ENCODE assay signal across 23 mouse cellular contexts in genomic region chr8:91511943-91512342, GRCm38 (mm10).
DNase-seq lines count a peak whose midpoint lies in the region; ATAC-seq and TF ChIP-seq lines count a peak whose summit lies in the region.
"Had no signal": no experiment of that assay in that cellular context is flagged by ENCODE, and none has a peak within 500 bp of the region (broad histone marks: within the 10 kb centered on the region; RNA-seq: fewer than 3 reads in every experiment).

No protein-coding gene starts in this region.

- DNase-seq in 416B (ENCODE audit: low read depth) = peak; percentile 29
- DNase-seq in MEL (ENCODE audit: low read depth, low spot score) = peak; percentile 49
- no peak for DNase-seq in right cerebral cortex, adult 18-20 months
- DNase-seq in gastrocnemius, postnatal 14 days = no peak
- DNase-seq in adrenal gland, adult 8-10 months = no peak
- DNase-seq: adrenal gland, adult 2 months; adrenal gland, postnatal 10 days; adrenal gland, postnatal 14 days; adrenal gland, postnatal 25 days; adrenal gland, postnatal 36 days; B cell, adult 2 months; cerebellum, adult 11 months; cerebellum, adult 11-12 months; cerebellum, adult 18-20 months; cerebellum, adult 8-10 months had no signal

- no peak for TF ChIP-seq POLR2A in MEL (IDR thresholded peaks at IDR 0.05; ENCODE audit: control insufficient read depth in 1 of 2, insufficient read depth in 1 of 2, low read depth in 1 of 2, low read length in 2 of 2, poor library complexity in 1 of 2)

- ATAC-seq in common myeloid progenitor, adult 5-6 weeks (replicated peaks; ENCODE audit: low read depth, poor library complexity, severe bottlenecking) = peak; percentile 35
- 0 out of 2 replicates have a peak, but pooled peaks have one; percentile 10 for ATAC-seq in megakaryocyte progenitor cell, adult 5-6 weeks (replicated peaks; ENCODE audit: poor library complexity)
- ATAC-seq in inflammation-experienced regulatory T-cells, adult 6 months = no peak
- ATAC-seq: activated CD4-positive, CD25-positive, alpha-beta regulatory T cell, adult 4 months; CD4-positive, CD25-positive, alpha-beta regulatory T cell, adult 4 months; Patski had no signal

- no peak for TF ChIP-seq RAD21 in MEL (IDR thresholded peaks at IDR 0.05; ENCODE audit: low read depth, low read length)

- H3K9me3 ChIP-seq in MEL (replicated peaks; ENCODE audit: insufficient read depth, low read length) = no peaks in the 10 kb centered on the region
- H3K9me3 ChIP-seq: G1E had no signal

- intact Hi-C loops in gastrocnemius, postnatal 14 days (cut with DNase I; ENCODE audit: low total_unique reads) = no loop called here

- H3K4me3 ChIP-seq in MEL (ENCODE audit: control insufficient read depth in 1 of 2, insufficient read depth in 1 of 2, low read depth in 2 of 2, low read length in 2 of 2) = no peak overlapping the region

- peaks cover 24% of the 10 kb centered on the region in 2 experiments for H3K4me1 ChIP-seq in MEL (ENCODE audit: control insufficient read depth in 1 of 2, insufficient read depth in 2 of 2, low read length in 2 of 2)

- no peak overlapping the region for H3K9ac ChIP-seq in MEL (ENCODE audit: control insufficient read depth, low read depth, low read length, poor library complexity, severe bottlenecking)

- no peaks in the 10 kb centered on the region for H3K27me3 ChIP-seq in MEL (ENCODE audit: control insufficient read depth in 1 of 2, insufficient read depth in 2 of 2, low read length in 2 of 2)
- H3K27me3 ChIP-seq: CH12.LX, Patski had no signal

- no peak for TF ChIP-seq CTCF in MEL (IDR thresholded peaks at IDR 0.05 in 2 of 3, conservative IDR thresholded peaks at IDR 0.05 in 1 of 3; ENCODE audit: control insufficient read depth in 1 of 3, insufficient read depth in 1 of 3, low read depth in 2 of 3, low read length in 3 of 3, poor library complexity in 1 of 3, severe bottlenecking in 1 of 3)

- H3K27ac ChIP-seq in MEL (ENCODE audit: control insufficient read depth, low read depth, low read length) = peak overlapping the region; percentile 65

- peaks cover 0 to 21% of the 10 kb centered on the region in 2 experiments for H3K36me3 ChIP-seq in MEL (ENCODE audit: control insufficient read depth in 1 of 2, insufficient read depth in 2 of 2, low read length in 2 of 2)

- peak; percentile 81 to 89 for TF ChIP-seq EP300 in MEL (IDR thresholded peaks at IDR 0.05; ENCODE audit: low read depth in 1 of 2, low read length in 2 of 2)

- H3K79me2 ChIP-seq in MEL (ENCODE audit: control insufficient read depth, insufficient read depth, low read length, poor library complexity) = no peaks in the 10 kb centered on the region

TF ChIP-seq in MEL, 35 proteins besides CTCF, POLR2A, EP300 and RAD21:
- TF ChIP-seq ETS1 (IDR thresholded peaks at IDR 0.05; ENCODE audit: low read depth, low read length) (peak; percentile 66), UBTF (IDR thresholded peaks at IDR 0.05; ENCODE audit: borderline replicate concordance, insufficient read depth, low read depth, low read length) (no peak), MEF2A (IDR thresholded peaks at IDR 0.05; ENCODE audit: extremely low read depth, insufficient replicate concordance, low read depth, low read length, poor library complexity, severe bottlenecking) (no peak), E2F4 (IDR thresholded peaks at IDR 0.05; ENCODE audit: borderline replicate concordance, low read depth, low read length) (no peak), ELF1 (IDR thresholded peaks at IDR 0.05; ENCODE audit: low read depth, low read length) (no peak), USF1 (IDR thresholded peaks at IDR 0.05; ENCODE audit: low read depth, low read length) (no peak), POLR2AphosphoS5 (IDR thresholded peaks at IDR 0.05; ENCODE audit: borderline replicate concordance, low read depth, low read length) (no peak), CHD1 (IDR thresholded peaks at IDR 0.05; ENCODE audit: low read depth, low read length) (no peak), MYC (IDR thresholded peaks at IDR 0.05; ENCODE audit: low read depth, low read length) (no peak), SIN3A (IDR thresholded peaks at IDR 0.05; ENCODE audit: low read length) (peak; percentile 63), USF2 (IDR thresholded peaks at IDR 0.05; ENCODE audit: borderline replicate concordance in 1 of 2, insufficient read depth in 1 of 2, low read depth in 1 of 2, low read length in 2 of 2) (no peak), ZMIZ1 (IDR thresholded peaks at IDR 0.05; ENCODE audit: low read depth, low read length) (no peak), ZNF384 (IDR thresholded peaks at IDR 0.05; ENCODE audit: low read depth, low read length) (no peak), GATA1 (IDR thresholded peaks at IDR 0.05; ENCODE audit: low read depth, low read length) (peak; percentile 60), BHLHE40 (IDR thresholded peaks at IDR 0.05; ENCODE audit: borderline replicate concordance, low read depth, low read length) (no peak), MAX (IDR thresholded peaks at IDR 0.05; ENCODE audit: low read length) (0 out of 2 replicates have a peak, but pooled peaks have one; percentile 24), GABPA (IDR thresholded peaks at IDR 0.05; ENCODE audit: low read depth, low read length) (no peak), KAT2A (conservative IDR thresholded peaks at IDR 0.05; ENCODE audit: low read depth, low read length) (no peak), JUND (IDR thresholded peaks at IDR 0.05; ENCODE audit: low read depth, low read length) (no peak), MXI1 (IDR thresholded peaks at IDR 0.05; ENCODE audit: low read depth, low read length) (no peak), HCFC1 (IDR thresholded peaks at IDR 0.05; ENCODE audit: low read depth, low read length) (no peak), TBP (IDR thresholded peaks at IDR 0.05; ENCODE audit: low read depth, low read length) (no peak), ZKSCAN1 (IDR thresholded peaks at IDR 0.05; ENCODE audit: low read depth, low read length) (no peak), MAZ (IDR thresholded peaks at IDR 0.05; ENCODE audit: low read depth, low read length) (no peak), POLR2AphosphoS2 (IDR thresholded peaks at IDR 0.05; ENCODE audit: low read length) (no peak), SMC3 (IDR thresholded peaks at IDR 0.05; ENCODE audit: low read depth, low read length) (no peak), ZC3H11A (IDR thresholded peaks at IDR 0.05; ENCODE audit: low read depth, low read length) (no peak), NRF1 (IDR thresholded peaks at IDR 0.05; ENCODE audit: insufficient read depth, low read depth, low read length, poor library complexity, severe bottlenecking) (no peak), TAL1 (IDR thresholded peaks at IDR 0.05; ENCODE audit: low read length) (no peak), CHD2 (IDR thresholded peaks at IDR 0.05; ENCODE audit: low read length) (no peak), NELFE (IDR thresholded peaks at IDR 0.05; ENCODE audit: low read depth, low read length) (no peak), MYB (IDR thresholded peaks at IDR 0.05; ENCODE audit: low read depth, low read length) (peak; percentile 95), MAFK (IDR thresholded peaks at IDR 0.05; ENCODE audit: borderline replicate concordance, low read depth, low read length) (no peak), TCF12 (IDR thresholded peaks at IDR 0.05; ENCODE audit: low read depth, low read length) (peak; percentile 65; the same call in 1 of the 2 replicates), RCOR1 (IDR thresholded peaks at IDR 0.05; ENCODE audit: low read depth, low read length) (0 out of 2 replicates have a peak, but pooled peaks have one; percentile 46)

Comparison
In these comparisons a context has a peak if more than half of its experiments do, and no peak if none do; other contexts are left out.
1. DNase-seq: peak in 416B (single experiment) and MEL (single experiment); none in right cerebral cortex, adult 18-20 months (single experiment), gastrocnemius, postnatal 14 days (single experiment) and adrenal gland, adult 8-10 months (single experiment).